Mouse (Mus musculus) G1E (cell line): Measurements from ENCODE around the gene Crim1. TPM values are rescaled to one million over a fixed set of nuclear protein-coding genes. Genes with fewer than 3 reads are reported as not detected.

Experiments
- ATAC-seq: 2 replicates; pipeline ENCODE4 v1.8.0; 2016; ENCODE audit warnings: mild to moderate bottlenecking; ENCODE audit not compliant: insufficient number of reproducible peaks, poor library complexity, low FRiP score, severe bottlenecking; ENCODE audit errors: extremely low read depth
- DNase-seq: peaks from one replicate; pipeline ENCODE4 v3.0.0; 2012; ENCODE audit warnings: low spot score
- H3K27me3 ChIP-seq: 2 replicates; pipeline ENCODE4 v1.6.1; 2012; ENCODE audit warnings: mild to moderate bottlenecking, low read length, inconsistent platforms; ENCODE audit not compliant: insufficient read depth
- H3K36me3 ChIP-seq: replicated peaks from 2 replicates; pipeline ENCODE3; 2012; ENCODE audit warnings: mild to moderate bottlenecking, inconsistent platforms
- H3K4me1 ChIP-seq: 2 replicates; pipeline ENCODE4 v1.6.1; 2012; ENCODE audit warnings: low read depth, low read length, inconsistent platforms, mixed read lengths; ENCODE audit not compliant: insufficient read depth
- H3K4me3 ChIP-seq: 2 replicates; pipeline ENCODE4 v1.5.1; 2012; ENCODE audit warnings: low read depth, mild to moderate bottlenecking, inconsistent platforms, low read length, moderate library complexity, mixed read lengths
- H3K9me3 ChIP-seq: replicated peaks from 2 replicates; pipeline ENCODE4 v1.6.1; 2012; ENCODE audit warnings: inconsistent platforms
- CTCF ChIP-seq: IDR thresholded peaks from 2 replicates; pipeline ENCODE4 v1.5.1; 2012; ENCODE audit warnings: low read depth, low read length, inconsistent platforms, mixed read lengths
- GATA1 ChIP-seq: IDR thresholded peaks from 2 replicates; pipeline ENCODE4 v1.6.1; 2012; ENCODE audit warnings: borderline replicate concordance, low read length, inconsistent platforms, mixed read lengths
- GATA2 ChIP-seq: IDR thresholded peaks from 2 replicates; pipeline ENCODE4 v1.6.1; 2012; ENCODE audit warnings: low read depth, low read length, inconsistent platforms, borderline replicate concordance
- POLR2AphosphoS5 ChIP-seq: IDR thresholded peaks from 2 replicates; pipeline ENCODE4 v1.6.1; 2012; ENCODE audit warnings: low read depth, low read length, inconsistent platforms; ENCODE audit not compliant: insufficient replicate concordance
- TAL1 ChIP-seq: conservative IDR thresholded peaks from 2 replicates; pipeline ENCODE4 v1.6.1; 2012; ENCODE audit warnings: low read depth, low read length, inconsistent platforms, mixed read lengths
- polyA plus RNA-seq: library from polyadenylated mRNA; stranded (reverse); fragments of >175 nt; gene quantifications from 2 replicates; pipeline ENCODE4 v1.2.3, GENCODE M21; 2012
- total RNA-seq, 2 experiments: library from RNA; stranded (forward) in 1 of 2; stranded (reverse) in 1 of 2; fragments of 200-1000 nt in 1 of 2; fragments of >200 nt in 1 of 2; fragmentation: Nextera tagmentation in 1 of 2; gene quantifications; 2 replicates each; pipeline ENCODE4 v1.2.3; 2014 to 2017

Gene Crim1
- total and polyA plus RNA-seq, 3 experiments, result 20.3 to 37.8 (median 21.9) TPM

DNA sequence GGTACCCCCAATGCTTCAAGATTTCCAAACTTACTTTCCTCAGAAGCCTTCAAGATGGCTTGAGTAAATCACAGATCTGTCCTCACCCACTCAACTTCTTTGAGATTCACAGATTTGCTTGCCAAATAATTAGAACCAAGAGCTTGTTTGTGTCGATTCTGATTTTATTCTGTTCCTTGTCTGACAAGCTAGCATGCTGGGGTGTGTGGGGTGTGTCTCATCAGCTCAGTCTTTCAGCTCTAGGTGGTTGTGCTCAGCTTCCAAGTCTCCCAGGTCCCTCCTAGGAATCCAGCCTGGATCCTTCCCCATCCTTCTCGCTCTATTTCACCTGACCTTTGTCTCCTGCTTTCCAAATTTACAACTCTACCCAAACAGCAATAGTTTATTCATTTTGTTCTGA lies 27.7 kb upstream of the Crim1 start:
- no peaks in the 10 kb centered on the region for H3K36me3 ChIP-seq
- 0 out of 2 replicates have a peak, but pooled peaks cover 3% of the 10 kb centered on the region for H3K27me3 ChIP-seq
- H3K9me3 ChIP-seq, result no peaks in the 10 kb centered on the region
- TF ChIP-seq TAL1 (no peak), POLR2AphosphoS5 (no peak), CTCF (no peak), GATA1 (no peak), GATA2 (no peak)
- DNase-seq (no peak), ATAC-seq (no peak)
- no peaks in the 10 kb centered on the region for H3K4me1 ChIP-seq
- H3K4me3 ChIP-seq, result no peak overlapping the region

DNA sequence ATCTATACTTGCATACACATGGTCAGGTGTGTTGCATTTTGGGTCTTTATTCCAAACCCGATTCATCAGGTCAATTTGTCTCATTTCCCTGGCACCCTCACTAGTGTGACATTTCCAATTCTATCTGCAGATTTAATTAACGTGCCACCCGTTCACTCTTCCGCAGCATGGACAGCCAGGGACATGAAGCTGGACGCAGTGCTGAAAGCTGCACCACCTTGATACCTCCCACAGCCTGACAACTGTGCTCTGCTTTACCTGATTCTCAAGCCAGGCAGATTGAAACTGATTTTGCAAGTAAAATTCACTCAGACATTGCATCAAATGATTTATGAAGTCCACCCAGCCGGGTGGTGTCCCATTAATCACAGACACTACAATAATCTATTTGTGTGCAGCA lies 19.3 kb upstream of the Crim1 start:
- no peaks in the 10 kb centered on the region for H3K4me1 ChIP-seq
- H3K4me3 ChIP-seq, result no peak overlapping the region
- DNase-seq (no peak), ATAC-seq (no peak)
- H3K36me3 ChIP-seq, result no peaks in the 10 kb centered on the region
- no peak for TF ChIP-seq GATA2
- no peak for TF ChIP-seq CTCF
- no peak for TF ChIP-seq TAL1
- TF ChIP-seq GATA1, result no peak
- no peak for TF ChIP-seq POLR2AphosphoS5
- no peaks in the 10 kb centered on the region for H3K9me3 ChIP-seq
- peaks cover 5% of the 10 kb centered on the region; the same call in 1 of the 2 replicates for H3K27me3 ChIP-seq

DNA sequence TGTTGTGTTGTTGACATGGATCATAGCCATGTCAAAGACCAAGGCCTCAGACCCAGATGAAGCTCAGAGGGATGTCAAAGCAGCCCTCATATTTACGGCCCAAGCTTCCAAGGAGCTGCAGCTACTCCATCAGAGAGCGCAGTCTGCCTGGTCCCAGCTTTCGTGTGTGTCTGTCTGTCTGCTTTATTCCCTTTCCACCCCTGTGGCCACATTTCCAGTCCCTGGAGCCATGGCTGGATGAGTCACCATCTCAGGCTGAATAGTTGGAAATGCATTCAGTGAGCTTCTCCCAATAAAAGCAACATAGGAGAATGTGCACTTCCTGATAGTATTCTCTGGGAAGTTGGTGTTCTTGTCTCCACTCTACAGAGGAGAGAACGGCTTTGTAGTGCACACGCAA lies 3.9 kb upstream of the Crim1 start:
- DNase-seq (no peak), ATAC-seq (no peak)
- Histone ChIP-seq H3K27me3 (peaks cover 8% of the 10 kb centered on the region), H3K4me3 (no peak overlapping the region), H3K9me3 (no peaks in the 10 kb centered on the region), H3K36me3 (no peaks in the 10 kb centered on the region), H3K4me1 (peaks cover 27% of the 10 kb centered on the region)
- no peak for TF ChIP-seq POLR2AphosphoS5
- no peak for TF ChIP-seq CTCF
- TF ChIP-seq GATA2, result no peak
- no peak for TF ChIP-seq GATA1
- TF ChIP-seq TAL1, result no peak

DNA sequence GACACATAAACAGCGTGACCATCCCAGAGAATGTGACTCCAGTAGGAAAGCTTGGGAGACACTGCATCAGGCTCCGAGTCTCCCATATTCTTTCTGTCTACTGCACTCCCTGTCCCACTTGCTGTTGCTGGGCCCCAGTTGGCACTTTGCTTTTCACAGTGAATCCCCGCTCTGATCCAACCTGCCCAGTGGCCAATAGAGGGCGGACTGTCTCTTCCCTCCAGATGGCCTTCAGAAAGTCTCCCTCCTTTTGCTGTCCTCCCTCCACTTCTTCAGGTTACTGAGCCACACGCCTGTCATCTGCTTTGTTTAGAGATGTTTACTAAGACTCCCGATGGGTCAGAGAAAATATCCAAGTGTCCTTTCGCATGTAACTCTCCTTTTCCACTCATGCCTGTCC lies 2.9 kb upstream of the Crim1 start:
- ATAC-seq, result peak; percentile 36
- peak; percentile 49 for DNase-seq

DNA sequence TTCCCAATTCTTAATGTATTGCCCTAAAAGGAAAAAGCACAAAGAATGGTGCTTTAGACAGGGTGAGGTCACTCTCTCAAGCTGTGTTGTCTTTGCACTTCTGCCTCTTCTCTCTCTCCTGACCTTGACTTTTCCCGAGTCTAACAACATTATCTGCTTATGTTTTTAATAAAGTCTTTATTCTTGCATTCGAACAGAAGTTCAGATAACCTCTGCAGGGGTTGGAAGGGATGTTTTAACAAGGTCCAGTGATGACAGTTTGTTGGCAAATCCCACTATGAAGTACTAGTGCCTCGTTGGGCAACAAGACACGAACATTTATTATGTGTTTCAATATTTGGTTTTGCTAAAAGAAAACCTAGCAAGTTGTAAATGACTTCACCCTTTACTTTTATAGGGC lies 1.9 kb upstream of the Crim1 start:
- DNase-seq (no peak), ATAC-seq (no peak)
- Histone ChIP-seq H3K4me1 (peaks cover 45% of the 10 kb centered on the region), H3K27me3 (peaks cover under 1% of the 10 kb centered on the region), H3K4me3 (no peak overlapping the region), H3K9me3 (no peaks in the 10 kb centered on the region), H3K36me3 (peaks cover 2% of the 10 kb centered on the region)
- no peak for TF ChIP-seq TAL1
- no peak for TF ChIP-seq GATA1
- no peak for TF ChIP-seq CTCF
- TF ChIP-seq POLR2AphosphoS5, result no peak

More for the DNA sequence above, 2.9 kb upstream of the Crim1 start:
- no peak overlapping the region for H3K4me3 ChIP-seq
- no peaks in the 10 kb centered on the region for H3K9me3 ChIP-seq
- no peaks in the 10 kb centered on the region for H3K36me3 ChIP-seq
- H3K27me3 ChIP-seq, result peaks cover 8% of the 10 kb centered on the region
- peaks cover 37% of the 10 kb centered on the region for H3K4me1 ChIP-seq
- TF ChIP-seq CTCF (peak; percentile 52; the same call in 1 of the 2 replicates), GATA1 (no peak)

DNA sequence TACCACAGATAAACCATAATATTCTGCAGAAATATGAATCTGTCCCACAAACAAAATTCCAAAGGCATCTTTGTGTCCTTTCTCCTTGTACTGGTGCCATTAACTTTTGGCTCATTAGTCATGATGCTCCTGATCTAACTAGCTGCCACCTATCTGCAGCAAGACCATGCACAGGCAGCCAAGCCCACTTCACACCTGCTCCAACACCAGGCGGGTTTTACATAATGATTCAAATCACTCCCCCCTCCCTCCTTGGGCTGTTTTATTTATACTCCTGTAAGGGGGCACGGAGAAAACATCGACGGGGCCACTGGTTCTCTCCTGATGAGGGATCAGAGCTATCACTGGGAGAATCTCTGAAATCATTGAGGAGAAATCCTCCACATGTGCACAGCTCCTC lies 1.2 kb upstream of the Crim1 start:
- TF ChIP-seq GATA1 (no peak), CTCF (no peak), GATA2 (no peak), TAL1 (no peak), POLR2AphosphoS5 (no peak)
- Histone ChIP-seq H3K4me3 (peak overlapping the region; percentile 20; the same call in 1 of the 2 replicates), H3K9me3 (no peaks in the 10 kb centered on the region), H3K36me3 (peaks cover 3% of the 10 kb centered on the region), H3K4me1 (peaks cover 51% of the 10 kb centered on the region), H3K27me3 (no peaks in the 10 kb centered on the region)
- DNase-seq, result no peak
- ATAC-seq, result no peak

DNA sequence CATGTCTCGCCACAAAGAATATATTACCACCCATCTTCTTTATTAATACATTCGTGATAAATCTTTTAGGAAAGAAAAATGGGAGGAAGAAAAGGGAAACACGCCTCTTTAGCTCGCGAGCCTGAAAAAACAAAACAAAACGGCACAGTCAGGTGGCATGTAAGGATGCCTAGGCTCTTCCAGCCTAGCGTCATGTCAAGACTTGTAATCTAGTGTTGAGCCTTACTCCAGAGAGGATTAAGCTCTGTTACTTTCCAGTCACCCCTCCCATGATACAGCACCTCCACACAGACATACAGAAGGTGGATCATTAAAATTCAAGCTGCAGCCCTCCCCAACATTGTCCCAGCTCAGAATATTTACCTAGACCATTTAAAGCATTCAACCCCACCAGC lies 820 bp upstream of the Crim1 start:
- ATAC-seq, result no peak
- peaks cover 55% of the 10 kb centered on the region for H3K4me1 ChIP-seq
- H3K36me3 ChIP-seq, result peaks cover 7% of the 10 kb centered on the region
- no peaks in the 10 kb centered on the region for H3K9me3 ChIP-seq
- no peaks in the 10 kb centered on the region for H3K27me3 ChIP-seq
- no peak for TF ChIP-seq CTCF
- TF ChIP-seq GATA1, result no peak
- TF ChIP-seq TAL1, result no peak
- TF ChIP-seq GATA2, result no peak
- no peak for TF ChIP-seq POLR2AphosphoS5
- peak overlapping the region; percentile 98 for H3K4me3 ChIP-seq
- no peak for DNase-seq
